Mouse (Mus musculus) ES-E14 (cell line): ENCODE data around the gene Olfr1426. TPM values are rescaled to one million over a fixed set of nuclear protein-coding genes. Genes with fewer than 3 reads are reported as not detected.
"Not testable (repeated sequence)": the region's sequence is repeated elsewhere in the genome, so short reads cannot be mapped to it uniquely, and the experiment has no call there.

Source experiments
- DNase-seq: peaks from one replicate; pipeline ENCODE4 v3.0.0-alpha.2; 2013; ENCODE audit warnings: low read depth, low spot score
- H3K27ac ChIP-seq: 2 replicates; pipeline ENCODE4 v1.5.1; 2012; ENCODE audit warnings: low read depth, mild to moderate bottlenecking, low read length, moderate library complexity, mixed read lengths; ENCODE audit not compliant: poor library complexity, insufficient read depth, severe bottlenecking
- H3K36me3 ChIP-seq: 2 replicates; pipeline ENCODE4 v1.6.1; 2012; ENCODE audit warnings: mild to moderate bottlenecking, low read length, moderate library complexity, mixed read lengths; ENCODE audit not compliant: control insufficient read depth, poor library complexity, insufficient read depth, severe bottlenecking
- H3K4me1 ChIP-seq, 2 experiments: fragments of 150-350 bp in 1 of 2; sonication (generic) in 1 of 2; 2 replicates each; pipeline ENCODE4 v1.6.1; 2012; ENCODE audit warnings: low read length in 2 of 2, mild to moderate bottlenecking in 1 of 2, mixed read lengths in 1 of 2; ENCODE audit not compliant: control insufficient read depth in 2 of 2, insufficient read depth in 2 of 2, poor library complexity in 1 of 2
- H3K4me3 ChIP-seq, 2 experiments: fragments of 150-350 bp in 1 of 2; sonication (generic) in 1 of 2; 2 replicates each; pipeline ENCODE4 v1.5.1; 2012; ENCODE audit warnings: low read length in 2 of 2, low read depth in 1 of 2, mild to moderate bottlenecking in 1 of 2, mixed read lengths in 1 of 2; ENCODE audit not compliant: insufficient read depth in 1 of 2, poor library complexity in 1 of 2, severe bottlenecking in 1 of 2
- H3K9ac ChIP-seq: 2 replicates; pipeline ENCODE4 v1.6.1; 2012; ENCODE audit warnings: low read depth, mild to moderate bottlenecking, low read length, mixed read lengths; ENCODE audit not compliant: poor library complexity, insufficient read depth, severe bottlenecking
- H3K9me3 ChIP-seq: fragments of 150-350 bp; sonication (generic); 2 replicates; pipeline ENCODE4 v1.6.1; 2012; ENCODE audit warnings: low read depth, mild to moderate bottlenecking, low read length; ENCODE audit not compliant: control insufficient read depth, insufficient read depth
- CHD2 ChIP-seq: IDR thresholded peaks from 2 replicates; pipeline ENCODE4 v1.6.1; 2014; ENCODE audit warnings: mild to moderate bottlenecking, low read depth, low read length, inconsistent platforms
- HCFC1 ChIP-seq: IDR thresholded peaks from 2 replicates; pipeline ENCODE4 v1.6.1; 2012; ENCODE audit warnings: low read length, inconsistent platforms, borderline replicate concordance; ENCODE audit not compliant: insufficient read depth
- MAFK ChIP-seq: IDR thresholded peaks from 2 replicates; pipeline ENCODE4 v1.6.1; 2014; ENCODE audit warnings: mild to moderate bottlenecking, low read depth, low read length, inconsistent platforms; ENCODE audit not compliant: insufficient read depth
- ZC3H11A ChIP-seq: IDR thresholded peaks from 2 replicates; pipeline ENCODE4 v1.6.1; 2012; ENCODE audit warnings: low read depth, mild to moderate bottlenecking, inconsistent platforms, low read length, borderline replicate concordance
- ZNF384 ChIP-seq: IDR thresholded peaks from 2 replicates; pipeline ENCODE4 v1.6.1; 2012; ENCODE audit warnings: low read depth, low read length, inconsistent platforms
- in situ Hi-C, 2 experiments: fragments of 600-800 bp; cut with MboI; formaldehyde crosslinking; loops; one replicate each; pipeline ENCODE4 v1.15.1; 2025; ENCODE audit warnings: low sequenced_read_pairs in 2 of 2, inconsistent platforms in 1 of 2; ENCODE audit not compliant: unreplicated experiment in 2 of 2
- total RNA-seq: library from RNA; depleted of rRNA; stranded (reverse); fragments of 300-350 nt; gene quantifications from 2 replicates; pipeline ENCODE4 v1.2.3, GENCODE M21; 2012

Olfr1426 gene
- total RNA-seq, 1 experiment = not detected

- H3K4me3 ChIP-seq = no peak overlapping the region
- H3K9me3 ChIP-seq = no peaks in the 10 kb centered on the region
- DNase-seq = no peak
- no peak overlapping the region for H3K9ac ChIP-seq
- no peaks in the 10 kb centered on the region for H3K36me3 ChIP-seq
- in situ Hi-C loops = no loop called here
- no peaks in the 10 kb centered on the region for H3K4me1 ChIP-seq
- H3K27ac ChIP-seq = no peak overlapping the region
- TF ChIP-seq MAFK = peak; percentile 62; the same call in 1 of the 2 replicates
- no peak for TF ChIP-seq CHD2
These were observed 22.0 kb upstream of the Olfr1426 start for GRCm38 (mm10) chr19:12113807-12114206.

GRCm38 (mm10) chr19:12104541-12104940 is 12.7 kb upstream of the Olfr1426 start:
- in situ Hi-C loops = no loop called here
- Histone ChIP-seq H3K9me3 (no peaks in the 10 kb centered on the region), H3K36me3 (no peaks in the 10 kb centered on the region), H3K4me3 (no peak overlapping the region), H3K4me1 (no peaks in the 10 kb centered on the region), H3K9ac (no peak overlapping the region), H3K27ac (no peak overlapping the region)
- DNase-seq = no peak
- TF ChIP-seq ZNF384 = no peak
- TF ChIP-seq MAFK = no peak
- TF ChIP-seq HCFC1 = no peak
- no peak for TF ChIP-seq ZC3H11A
- no peak for TF ChIP-seq CHD2

DNA sequence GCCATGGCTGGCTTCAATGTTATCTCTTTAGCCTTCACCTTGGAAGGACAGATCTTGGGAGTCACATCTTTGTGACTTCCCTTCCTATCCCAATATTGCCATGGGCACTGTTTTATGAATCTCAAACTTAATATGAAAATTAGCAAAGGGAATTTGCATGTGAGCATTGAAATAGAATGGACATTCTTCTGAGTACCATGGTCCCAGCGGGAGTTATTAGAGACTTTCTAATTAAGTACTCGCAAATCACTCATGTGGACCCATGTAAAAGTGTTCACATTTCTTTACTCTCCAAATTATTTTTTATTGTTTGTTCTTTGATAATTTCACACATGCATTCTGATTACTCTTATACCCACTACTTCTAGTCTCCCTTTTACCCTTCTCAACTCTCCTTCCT is 11.4 kb upstream of the Olfr1426 start, which contains the start of gene Olfr1427:
TSS of gene Olfr1427 (minus strand) at position 101 of the 400 bp plus-strand sequence.
- Histone ChIP-seq H3K9ac (no peak within 1 kb of the TSS), H3K27ac (no peak within 1 kb of the TSS), H3K4me1 (no peaks in the 10 kb centered on the region), H3K36me3 (no peaks in the 10 kb centered on the region), H3K4me3 (no peak within 1 kb of the TSS), H3K9me3 (no peaks in the 10 kb centered on the region)
- in situ Hi-C loops = no loop called here
- TF ChIP-seq ZC3H11A = no peak
- no peak for TF ChIP-seq ZNF384
- TF ChIP-seq CHD2 = no peak
- no peak for TF ChIP-seq HCFC1
- DNase-seq = no peak

DNA sequence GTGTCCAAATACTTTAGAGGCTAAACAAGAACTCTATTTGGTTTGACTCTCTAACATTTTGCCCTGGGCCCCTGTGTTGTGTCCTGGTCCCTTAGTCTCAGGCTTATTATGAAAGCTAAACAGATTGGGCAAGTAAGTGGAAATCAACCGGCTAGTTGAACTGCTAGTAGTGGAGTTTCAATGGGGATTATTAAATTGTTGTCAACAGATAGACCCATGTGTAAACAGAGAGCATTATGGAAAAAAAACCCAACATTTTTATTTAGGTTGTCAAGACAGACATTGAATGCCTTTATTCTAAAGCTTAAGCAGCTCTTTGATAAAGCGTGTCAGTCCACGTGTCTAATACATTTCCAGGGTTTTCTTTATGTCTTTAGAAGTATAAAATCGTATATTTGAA is 14.2 kb downstream of the Olfr1426 start, which contains the start of gene Olfr1425:
TSS of gene Olfr1425 (minus strand) at position 101 of the 400 bp plus-strand sequence.
- in situ Hi-C loops, H3K4me3 ChIP-seq, H3K9me3 ChIP-seq, H3K4me1 ChIP-seq, H3K27ac ChIP-seq, H3K9ac ChIP-seq, H3K36me3 ChIP-seq, DNase-seq: not testable (repeated sequence)

DNA sequence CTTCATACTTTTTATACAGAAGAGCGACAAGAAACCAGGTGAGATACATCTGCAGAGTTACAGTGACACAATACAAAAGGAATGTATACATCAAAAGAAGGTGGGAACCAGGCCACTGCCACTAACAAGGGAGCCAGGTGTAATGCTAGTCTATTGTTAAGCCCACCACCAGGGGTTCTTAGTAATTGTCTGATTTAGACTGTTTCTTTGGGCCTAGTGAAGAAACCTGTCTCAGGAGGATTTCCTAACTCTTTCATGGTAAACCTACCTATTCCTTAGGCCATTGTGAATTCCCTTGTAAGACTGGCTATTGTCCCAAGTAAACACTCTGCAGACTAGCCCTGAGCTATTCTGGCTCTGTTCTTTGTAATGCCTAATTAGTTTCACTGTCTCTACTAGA is 22.3 kb downstream of the Olfr1426 start:
- H3K4me3 ChIP-seq, H3K9me3 ChIP-seq, DNase-seq, H3K4me1 ChIP-seq, H3K27ac ChIP-seq, H3K9ac ChIP-seq, in situ Hi-C loops, H3K36me3 ChIP-seq: not testable (repeated sequence)

GRCm38 (mm10) chr19:12067806-12068205 is 24.0 kb downstream of the Olfr1426 start:
- H3K4me3 ChIP-seq, H3K9me3 ChIP-seq, DNase-seq, H3K9ac ChIP-seq, H3K4me1 ChIP-seq, in situ Hi-C loops, H3K36me3 ChIP-seq: not testable (repeated sequence)
- peak overlapping the region; percentile 79; the same call in 1 of the 2 replicates for H3K27ac ChIP-seq

- H3K36me3 ChIP-seq, DNase-seq, in situ Hi-C loops, H3K9me3 ChIP-seq, H3K4me3 ChIP-seq, H3K4me1 ChIP-seq, H3K27ac ChIP-seq, H3K9ac ChIP-seq: not testable (repeated sequence)
These were observed 29.2 kb downstream of the Olfr1426 start, which contains the start of gene Olfr1424 for GRCm38 (mm10) chr19:12062582-12062981. Olfr1424 (minus strand) TSS chr19:12062682.
